Mouse (Mus musculus) layer of hippocampus, adult 8-10 months (tissue): Measurements from ENCODE around the gene Kctd15. TPM values are rescaled to one million over a fixed set of nuclear protein-coding genes. Genes with fewer than 3 reads are reported as not detected.

ENCODE experiments used
- DNase-seq, 2 experiments: peaks; one replicate each; pipeline ENCODE4 v3.0.0; 2022; ENCODE audit warnings: low spot score in 2 of 2
- total RNA-seq, 4 experiments: library from RNA; stranded (reverse); gene quantifications; 2 replicates each; pipeline ENCODE4 v1.2.4; 2022

Kctd15 gene
- total RNA-seq, 4 experiments from 2014 or later, result 11.7 to 14.9 (median 12.8) TPM

GRCm38 (mm10) chr7:34629702-34630210 lies 26.8 kb downstream of the Kctd15 start:
- DNase-seq, result no peak

- DNase-seq, result no peak
Observed at GRCm38 (mm10) chr7:34620411-34620810, 36.1 kb downstream of the Kctd15 start.

- DNase-seq, result no peak
Observed at GRCm38 (mm10) chr7:34618141-34618890, 38.2 kb downstream of the Kctd15 start.

GRCm38 (mm10) chr7:34616275-34616674 lies 40.3 kb downstream of the Kctd15 start:
- no peak for DNase-seq

GRCm38 (mm10) chr7:34610445-34610844 lies 46.1 kb downstream of the Kctd15 start:
- DNase-seq, result no peak

- no peak for DNase-seq
Observed at GRCm38 (mm10) chr7:34607334-34607970, 49.1 kb downstream of the Kctd15 start.

GRCm38 (mm10) chr7:34606729-34607128 lies 49.8 kb downstream of the Kctd15 start:
- DNase-seq, result peak in 1 of 2 experiments; percentile 24

- DNase-seq, result no peak
Observed at GRCm38 (mm10) chr7:34606051-34606450, 50.5 kb downstream of the Kctd15 start.

GRCm38 (mm10) chr7:34598576-34598975 lies 58.0 kb downstream of the Kctd15 start:
- DNase-seq, result no peak

GRCm38 (mm10) chr7:34597986-34598385 lies 58.5 kb downstream of the Kctd15 start:
- DNase-seq, result no peak

GRCm38 (mm10) chr7:34596531-34597235 lies 59.8 kb downstream of the Kctd15 start:
- peak; percentile 6 to 16 for DNase-seq

GRCm38 (mm10) chr7:34595307-34595565 lies 61.3 kb downstream of the Kctd15 start:
- DNase-seq, result no peak

GRCm38 (mm10) chr7:34594501-34595306 lies 61.8 kb downstream of the Kctd15 start:
- peak in 1 of 2 experiments; percentile 11 for DNase-seq

GRCm38 (mm10) chr7:34590711-34591110 lies 65.8 kb downstream of the Kctd15 start:
- no peak for DNase-seq

Other genes with a start within 250 kb of the Kctd15 start
- gene Chst8, start 156.0 kb upstream of the Kctd15 start, total RNA-seq, result 10 to 100 TPM; 28.5 to 37.0 (median 32.7) TPM